In genomic region chr5:150262046-150262716, GRCm38 (mm10) we compare ENCODE assay signal across 9 mouse cellular contexts.
DNase-seq lines count a peak whose midpoint lies in the region; ATAC-seq and TF ChIP-seq lines count a peak whose summit lies in the region.
"Had no signal": no experiment of that assay in that cellular context is flagged by ENCODE, and none has a peak within 500 bp of the region (broad histone marks: within the 10 kb centered on the region; RNA-seq: fewer than 3 reads in every experiment).

No protein-coding gene starts in this region.

- TF ChIP-seq CTCF in layer of hippocampus, adult 2 months (conservative IDR thresholded peaks at IDR 0.05), result no peak

- no peak for DNase-seq in layer of hippocampus, adult 2 months (ENCODE audit: low spot score in 2 of 2)
- DNase-seq in layer of hippocampus, postnatal 36 days, result no peak
- peak; percentile 76 for DNase-seq in cerebellum, adult 9-11 months
- peak; percentile 7 for DNase-seq in induced T-regulatory cell, adult 2 months (ENCODE audit: low read depth)
- no peak for DNase-seq in midbrain, embryonic 14.5 days
- DNase-seq in thymus, postnatal 14 days, result no peak
- no peak for DNase-seq in thymus, postnatal 0 days (ENCODE audit: low spot score)
- DNase-seq in Muller cell, postnatal 12 days (ENCODE audit: inconsistent ontology term), result no peak

- peaks cover 22% of the 10 kb centered on the region for H3K4me1 ChIP-seq in midbrain, embryonic 14.5 days (ENCODE audit: control insufficient read depth, insufficient read depth, low read length)

- 89% methylated on average over 16 of the region's 16 CpGs for WGBS in midbrain, embryonic 14.5 days

- peak overlapping the region; percentile 65 for H3K9ac ChIP-seq in midbrain, embryonic 14.5 days (replicated peaks; ENCODE audit: low read length)

- peak overlapping the region; percentile 70 for H3K4me2 ChIP-seq in midbrain, embryonic 14.5 days (ENCODE audit: low read length)

- peak overlapping the region; percentile 99 for H3K27ac ChIP-seq in layer of hippocampus, adult 2 months
- H3K27ac ChIP-seq in midbrain, embryonic 14.5 days (replicated peaks; ENCODE audit: low read depth, low read length), result no peak overlapping the region

- no peaks in the 10 kb centered on the region for H3K27me3 ChIP-seq in midbrain, embryonic 14.5 days (ENCODE audit: control insufficient read depth, insufficient read depth, low read length)
- H3K27me3 ChIP-seq: Patski had no signal

- no peak for ATAC-seq in midbrain, embryonic 14.5 days (ENCODE audit: low FRiP score, low TSS enrichment)
- ATAC-seq: Patski had no signal

- peak overlapping the region; percentile 63 for H3K4me3 ChIP-seq in layer of hippocampus, adult 2 months
- H3K4me3 ChIP-seq in midbrain, embryonic 14.5 days (replicated peaks; ENCODE audit: low read depth, low read length), result peak overlapping the region; percentile 56

- H3K9me3 ChIP-seq in midbrain, embryonic 14.5 days (ENCODE audit: control insufficient read depth, low read length), result no peaks in the 10 kb centered on the region

- H3K36me3 ChIP-seq in midbrain, embryonic 14.5 days (ENCODE audit: control insufficient read depth, insufficient read depth, low read length), result no peaks in the 10 kb centered on the region

Comparison
In these comparisons a context has a peak if more than half of its experiments do, and no peak if none do; other contexts are left out.
1. DNase-seq: peak in cerebellum, adult 9-11 months (single experiment) and induced T-regulatory cell, adult 2 months (single experiment); none in layer of hippocampus, adult 2 months (0 of 2), layer of hippocampus, postnatal 36 days (0 of 2), midbrain, embryonic 14.5 days (single experiment), thymus, postnatal 14 days (single experiment), thymus, postnatal 0 days (single experiment) and Muller cell, postnatal 12 days (single experiment).